Mouse (Mus musculus) small intestine, adult 2 months (tissue): ENCODE measurements at regions not wholly inside any gene's neighbourhood (a gene's known extent, or its start where the extent isn't known, plus 50 kb on each side); places are given as distances from the start of the nearest gene placed in this dataset.
"Not testable (repeated sequence)": the region's sequence is repeated elsewhere in the genome, so short reads cannot be mapped to it uniquely, and the experiment has no call there.

Experiments
- H3K27ac ChIP-seq: fragments of 200-500 bp; 2 replicates; pipeline ENCODE4 v1.5.1; 2012; ENCODE audit warnings: low read depth, low read length, control low read depth, inconsistent platforms; ENCODE audit not compliant: insufficient read depth
- H3K27me3 ChIP-seq: fragments of 200-500 bp; 2 replicates; pipeline ENCODE4 v1.6.1; 2012; ENCODE audit warnings: mild to moderate bottlenecking, moderate library complexity, low read length, inconsistent platforms; ENCODE audit not compliant: control insufficient read depth, insufficient read depth
- H3K36me3 ChIP-seq: fragments of 200-500 bp; 2 replicates; pipeline ENCODE4 v1.6.1; 2012; ENCODE audit warnings: mild to moderate bottlenecking, low read length, control low read depth, inconsistent platforms; ENCODE audit not compliant: control insufficient read depth, insufficient read depth
- H3K4me1 ChIP-seq: fragments of 200-500 bp; 2 replicates; pipeline ENCODE4 v1.6.1; 2012; ENCODE audit warnings: low read length, inconsistent platforms, mixed read lengths; ENCODE audit not compliant: control insufficient read depth, insufficient read depth, insufficient read length
- H3K4me3 ChIP-seq: fragments of 200-500 bp; 2 replicates; pipeline ENCODE4 v1.5.1; 2012; ENCODE audit warnings: low read depth, mild to moderate bottlenecking, control low read depth, inconsistent platforms, low read length, moderate library complexity
- CTCF ChIP-seq: fragments of 200-500 bp; IDR thresholded peaks from 2 replicates; pipeline ENCODE4 v1.5.1; 2012; ENCODE audit warnings: low read depth, mild to moderate bottlenecking, control low read depth, inconsistent platforms, low read length, moderate library complexity, mixed read lengths; ENCODE audit not compliant: insufficient replicate concordance, insufficient read length; ENCODE audit errors: extremely low read depth
- POLR2A ChIP-seq: fragments of 200-500 bp; IDR thresholded peaks from 2 replicates; pipeline ENCODE4 v1.6.1; 2012; ENCODE audit warnings: low read depth, mild to moderate bottlenecking, control low read depth, inconsistent platforms, low read length, moderate library complexity
- WGBS: fragments of 180-500 bp; shearing (Covaris S2); methylation state at CpG from one replicate; pipeline ENCODE4 v1.1.7; 2018; 5-methylcytosine and 5-hydroxymethylcytosine counted together

DNA sequence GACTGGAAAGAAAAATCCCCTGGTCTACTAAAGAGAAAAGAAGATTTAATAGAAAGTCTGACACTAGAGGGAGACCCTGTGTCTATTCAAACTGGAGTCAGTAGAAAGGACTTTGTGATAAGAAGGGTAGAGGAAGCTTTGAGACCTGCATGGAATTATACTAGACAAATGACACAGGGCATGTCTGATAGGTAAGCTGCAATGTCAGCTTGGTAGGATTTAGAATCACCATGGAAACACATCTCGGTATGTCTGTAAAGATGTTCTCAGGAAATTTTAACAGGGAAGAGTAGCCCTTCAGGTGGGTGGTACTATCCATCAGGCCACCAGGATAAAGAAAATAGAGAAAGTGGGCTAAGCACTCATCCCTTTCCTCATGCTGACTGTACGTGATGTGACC lies 178.8 kb upstream of the Tac1 start:
- Histone ChIP-seq H3K27ac (no peak overlapping the region), H3K4me1 (no peaks in the 10 kb centered on the region), H3K36me3 (no peaks in the 10 kb centered on the region), H3K4me3 (no peak overlapping the region), H3K27me3 (no peaks in the 10 kb centered on the region)
- no peak for TF ChIP-seq POLR2A
- TF ChIP-seq CTCF: no peak
- WGBS: 81% methylated on average over 2 of the region's 2 CpGs

DNA sequence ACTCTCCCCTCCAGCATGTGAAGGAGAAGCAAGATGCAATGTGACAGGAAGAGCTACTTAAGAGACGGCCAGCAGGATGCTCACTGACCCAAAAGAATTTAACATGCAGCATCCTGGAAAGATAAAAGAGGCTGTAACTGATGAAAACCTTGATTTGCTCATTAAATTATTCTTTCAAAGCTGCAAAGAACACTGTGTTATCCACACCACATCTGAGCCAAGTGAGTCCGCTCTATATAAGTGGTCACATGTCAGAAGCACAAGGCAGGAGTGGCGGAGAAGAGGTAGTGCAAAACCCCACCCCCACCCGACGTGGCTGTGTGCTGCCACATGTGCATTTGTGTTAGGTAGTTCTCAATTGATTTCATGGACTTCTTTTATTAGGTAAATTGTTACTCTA lies 176.0 kb upstream of the Tac1 start:
- Histone ChIP-seq H3K4me3 (no peak overlapping the region), H3K4me1 (no peaks in the 10 kb centered on the region), H3K36me3 (no peaks in the 10 kb centered on the region), H3K27ac (no peak overlapping the region), H3K27me3 (no peaks in the 10 kb centered on the region)
- 71% methylated on average over 5 of the region's 5 CpGs for WGBS
- TF ChIP-seq CTCF (no peak), POLR2A (no peak)

GRCm38 (mm10) chr6:7424731-7425130 lies 129.9 kb upstream of the Tac1 start:
- no peak for TF ChIP-seq POLR2A
- TF ChIP-seq CTCF: no peak

GRCm38 (mm10) chr6:7441725-7442124 lies 113.0 kb upstream of the Tac1 start:
- WGBS: 55% methylated on average over 3 of the region's 3 CpGs
- Histone ChIP-seq H3K4me3 (no peak overlapping the region), H3K27me3 (no peaks in the 10 kb centered on the region), H3K4me1 (no peaks in the 10 kb centered on the region), H3K27ac (no peak overlapping the region), H3K36me3 (no peaks in the 10 kb centered on the region)
- TF ChIP-seq POLR2A (no peak), CTCF (no peak)

More at GRCm38 (mm10) chr6:7424731-7425130, 129.9 kb upstream of the Tac1 start:
- H3K4me1 ChIP-seq: no peaks in the 10 kb centered on the region
- H3K27ac ChIP-seq: no peak overlapping the region
- H3K36me3 ChIP-seq: no peaks in the 10 kb centered on the region
- WGBS: 32% methylated on average over 2 of the region's 2 CpGs
- H3K27me3 ChIP-seq: no peaks in the 10 kb centered on the region
- no peak overlapping the region for H3K4me3 ChIP-seq

- not testable (repeated sequence) for H3K4me3 ChIP-seq, H3K36me3 ChIP-seq, H3K27me3 ChIP-seq, H3K4me1 ChIP-seq, H3K27ac ChIP-seq
- 73% methylated on average over 3 of the region's 3 CpGs for WGBS
Observed at GRCm38 (mm10) chr6:7442286-7442685, 112.4 kb upstream of the Tac1 start.

- no peaks in the 10 kb centered on the region for H3K27me3 ChIP-seq
- H3K4me1 ChIP-seq: no peaks in the 10 kb centered on the region
- 82% methylated on average over 3 of the region's 3 CpGs for WGBS
- H3K36me3 ChIP-seq: no peaks in the 10 kb centered on the region
- H3K4me3 ChIP-seq: no peak overlapping the region
- H3K27ac ChIP-seq: no peak overlapping the region
- no peak for TF ChIP-seq POLR2A
- TF ChIP-seq CTCF: no peak
Observed at GRCm38 (mm10) chr6:7455881-7456280, 98.8 kb upstream of the Tac1 start.

- Histone ChIP-seq H3K36me3 (no peaks in the 10 kb centered on the region), H3K27me3 (no peaks in the 10 kb centered on the region), H3K27ac (no peak overlapping the region), H3K4me1 (no peaks in the 10 kb centered on the region), H3K4me3 (no peak overlapping the region)
- no peak for TF ChIP-seq POLR2A
- no peak for TF ChIP-seq CTCF
- 76% methylated on average over 2 of the region's 2 CpGs for WGBS
Observed at GRCm38 (mm10) chr6:7463896-7464295, 90.8 kb upstream of the Tac1 start.

- Histone ChIP-seq H3K4me3 (no peak overlapping the region), H3K27me3 (no peaks in the 10 kb centered on the region), H3K36me3 (no peaks in the 10 kb centered on the region), H3K27ac (no peak overlapping the region), H3K4me1 (no peaks in the 10 kb centered on the region)
- WGBS: 69% methylated on average over 2 of the region's 2 CpGs
- TF ChIP-seq CTCF (no peak), POLR2A (no peak)
Observed at GRCm38 (mm10) chr6:7464346-7464745, 90.3 kb upstream of the Tac1 start.
